Mouse (Mus musculus) kidney, adult 2 months (tissue): Measurements from ENCODE around the gene Sec22c. TPM values are rescaled to one million over a fixed set of nuclear protein-coding genes. Genes with fewer than 3 reads are reported as not detected.

Source experiments
- DNase-seq: peaks from one replicate; pipeline ENCODE4 v3.0.0; 2021
- H3K27ac ChIP-seq: fragments of 200-500 bp; 2 replicates; pipeline ENCODE4 v1.5.1; 2012; ENCODE audit warnings: low read depth, low read length, control low read depth, inconsistent platforms; ENCODE audit not compliant: insufficient read depth
- H3K27me3 ChIP-seq: fragments of 200-500 bp; replicated peaks from 2 replicates; pipeline ENCODE4 v1.6.1; 2012; ENCODE audit warnings: mild to moderate bottlenecking, moderate library complexity, low read length, inconsistent platforms; ENCODE audit not compliant: control insufficient read depth, insufficient read depth
- H3K36me3 ChIP-seq: fragments of 200-500 bp; 2 replicates; pipeline ENCODE4 v1.6.1; 2012; ENCODE audit warnings: mild to moderate bottlenecking, moderate library complexity, low read length, inconsistent platforms; ENCODE audit not compliant: control insufficient read depth, insufficient read depth
- H3K4me1 ChIP-seq: fragments of 200-500 bp; 2 replicates; pipeline ENCODE4 v1.6.1; 2011; ENCODE audit warnings: low read length; ENCODE audit not compliant: control insufficient read depth, insufficient read depth
- H3K4me3 ChIP-seq: fragments of 200-500 bp; 2 replicates; pipeline ENCODE4 v1.5.1; 2011; ENCODE audit warnings: mild to moderate bottlenecking, low read depth, low read length, control low read depth; ENCODE audit not compliant: insufficient read depth
- CTCF ChIP-seq: fragments of 200-500 bp; conservative IDR thresholded peaks from 2 replicates; pipeline ENCODE4 v1.5.1; 2011; ENCODE audit warnings: low read depth, mild to moderate bottlenecking, control low read depth, low read length, moderate library complexity, mixed read lengths; ENCODE audit not compliant: insufficient read depth, insufficient read length
- POLR2A ChIP-seq: fragments of 200-500 bp; IDR thresholded peaks from one replicate; pipeline ENCODE4 v1.6.1; 2011; ENCODE audit warnings: low read depth, low read length, control low read depth
- WGBS: fragments of 180-500 bp; shearing (Covaris S2); methylation state at CpG from one replicate; pipeline ENCODE4 v1.1.7; 2018; 5-methylcytosine and 5-hydroxymethylcytosine counted together
- polyA plus RNA-seq: library from polyadenylated mRNA; depleted of rRNA; stranded (reverse); fragments of >200 nt; gene quantifications from 2 replicates; pipeline ENCODE4 v1.2.3, GENCODE M21; 2012

Gene Sec22c
- polyA plus RNA-seq, 1 experiment = 6.6 TPM

DNA sequence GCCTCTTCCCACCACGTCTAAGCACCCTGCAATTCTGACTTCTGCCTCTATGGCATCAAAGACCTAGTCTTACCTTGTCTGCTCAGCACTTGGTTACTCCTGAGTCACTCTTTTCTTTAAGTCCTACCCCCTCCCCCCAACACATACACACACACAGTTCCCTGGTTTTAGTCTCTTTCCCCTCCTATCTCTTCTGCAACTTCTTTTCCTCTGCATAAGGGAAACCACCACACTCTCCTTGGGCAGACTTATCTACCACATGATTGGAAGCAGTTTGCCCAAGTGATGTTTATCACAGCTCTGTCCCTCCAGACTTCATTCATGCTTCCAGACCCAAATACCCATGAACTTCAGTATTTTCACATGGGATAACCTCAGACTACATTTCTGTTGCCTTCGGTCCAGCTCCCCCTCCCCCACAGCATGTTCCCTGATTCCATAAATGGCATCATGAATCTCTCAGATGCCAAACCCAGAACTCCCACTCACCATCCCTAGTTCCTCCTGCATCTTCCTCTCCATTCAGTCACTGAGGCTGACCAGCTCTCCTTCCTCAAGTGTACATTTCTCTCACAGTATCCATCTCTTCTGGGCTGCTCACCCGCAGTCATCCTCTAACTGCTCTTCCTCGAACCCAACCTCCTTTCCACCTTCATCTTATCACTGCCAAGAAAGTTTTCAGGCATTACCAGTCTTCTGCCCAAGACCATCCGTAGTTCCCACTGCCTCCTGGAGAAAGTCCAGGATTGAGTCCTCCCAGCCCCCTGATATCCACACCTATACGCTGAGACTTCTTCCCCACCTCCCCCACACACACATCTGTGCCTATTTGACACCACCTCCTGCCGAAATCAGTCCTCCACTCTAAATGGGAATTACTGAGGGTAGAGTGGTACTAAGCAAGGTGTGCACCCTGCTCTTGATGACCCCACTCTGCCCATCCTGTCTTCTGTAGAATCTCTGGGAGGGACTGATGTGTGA is 3.5 kb upstream of the Sec22c start:
- no peak overlapping the region for H3K27ac ChIP-seq
- peaks cover 2% of the 10 kb centered on the region for H3K36me3 ChIP-seq
- H3K4me3 ChIP-seq = no peak overlapping the region
- TF ChIP-seq POLR2A (no peak), CTCF (no peak)
- H3K4me1 ChIP-seq = peaks cover 19% of the 10 kb centered on the region; the same call in 1 of the 2 replicates
- WGBS = 49% methylated on average over 7 of the region's 7 CpGs
- H3K27me3 ChIP-seq = no peaks in the 10 kb centered on the region
- DNase-seq = no peak

GRCm38 (mm10) chr9:121707801-121708200 is 2.5 kb upstream of the Sec22c start:
- Histone ChIP-seq H3K36me3 (peaks cover 2% of the 10 kb centered on the region), H3K27ac (no peak overlapping the region), H3K27me3 (no peaks in the 10 kb centered on the region), H3K4me3 (no peak overlapping the region), H3K4me1 (peaks cover 19% of the 10 kb centered on the region; the same call in 1 of the 2 replicates)
- DNase-seq = no peak
- 21% methylated on average over 6 of the region's 6 CpGs for WGBS
- TF ChIP-seq POLR2A (no peak), CTCF (no peak)

GRCm38 (mm10) chr9:121706029-121706675 is 862 bp upstream of the Sec22c start:
- DNase-seq = no peak
- TF ChIP-seq CTCF (no peak), POLR2A (no peak)
- 81% methylated on average over 6 of the region's 6 CpGs for WGBS
- no peak overlapping the region for H3K27ac ChIP-seq
- H3K4me3 ChIP-seq = no peak overlapping the region
- H3K4me1 ChIP-seq = peaks cover 11% of the 10 kb centered on the region; the same call in 1 of the 2 replicates
- H3K27me3 ChIP-seq = no peaks in the 10 kb centered on the region
- no peaks in the 10 kb centered on the region for H3K36me3 ChIP-seq

DNA sequence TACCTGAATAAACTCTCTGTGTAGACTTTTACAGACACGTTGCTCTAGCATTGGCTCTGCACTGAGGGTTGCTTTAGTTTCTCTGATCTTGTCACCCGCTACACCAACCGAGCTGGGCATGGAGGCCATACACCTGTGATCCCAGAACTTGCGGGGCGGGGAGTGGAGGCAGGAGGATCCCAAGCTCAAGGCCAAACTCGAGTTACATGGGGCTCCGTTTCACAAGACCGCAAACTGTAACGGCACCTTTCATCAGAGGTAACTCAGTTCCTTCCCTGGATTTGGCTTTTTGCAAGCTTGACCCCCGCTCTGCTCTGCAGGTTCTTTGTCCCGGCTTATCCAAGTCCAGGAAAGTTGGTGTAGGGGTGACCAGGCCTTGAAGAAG is 1.0 kb downstream of the Sec22c start:
- no peak for DNase-seq
- 26% methylated on average over 11 of the region's 11 CpGs for WGBS
- Histone ChIP-seq H3K27me3 (no peaks in the 10 kb centered on the region), H3K4me3 (peak overlapping the region; percentile 67), H3K27ac (no peak overlapping the region), H3K4me1 (peaks cover 11% of the 10 kb centered on the region; the same call in 1 of the 2 replicates), H3K36me3 (no peaks in the 10 kb centered on the region)
- TF ChIP-seq CTCF (no peak), POLR2A (no peak)

- Histone ChIP-seq H3K27ac (no peak overlapping the region), H3K4me1 (no peaks in the 10 kb centered on the region), H3K36me3 (no peaks in the 10 kb centered on the region), H3K27me3 (no peaks in the 10 kb centered on the region), H3K4me3 (no peak overlapping the region)
- TF ChIP-seq CTCF (peak; percentile 72), POLR2A (no peak)
- 94% methylated on average over 1 of the region's 1 CpGs for WGBS
- DNase-seq = peak; percentile 67
Measured at GRCm38 (mm10) chr9:121697150-121698049, 7.9 kb downstream of the Sec22c start.

GRCm38 (mm10) chr9:121696626-121697025 is 8.7 kb downstream of the Sec22c start:
- Histone ChIP-seq H3K4me3 (no peak overlapping the region), H3K4me1 (no peaks in the 10 kb centered on the region), H3K27me3 (no peaks in the 10 kb centered on the region), H3K27ac (no peak overlapping the region), H3K36me3 (no peaks in the 10 kb centered on the region)
- TF ChIP-seq POLR2A (no peak), CTCF (no peak)
- 84% methylated on average over 9 of the region's 9 CpGs for WGBS
- DNase-seq = no peak

GRCm38 (mm10) chr9:121694736-121695135 is 10.6 kb downstream of the Sec22c start:
- H3K27ac ChIP-seq = no peak overlapping the region
- H3K4me1 ChIP-seq = no peaks in the 10 kb centered on the region
- no peak for DNase-seq
- no peaks in the 10 kb centered on the region for H3K36me3 ChIP-seq
- WGBS = 61% methylated on average over 12 of the region's 12 CpGs
- H3K4me3 ChIP-seq = no peak overlapping the region
- H3K27me3 ChIP-seq = no peaks in the 10 kb centered on the region
- TF ChIP-seq POLR2A (no peak), CTCF (no peak)
